Mouse (Mus musculus) heart, embryonic 14.5 days (tissue): ENCODE results near the gene Gm10282. TPM values are rescaled to one million over a fixed set of nuclear protein-coding genes. Genes with fewer than 3 reads are reported as not detected.

Source experiments
- ATAC-seq: fragments of 200-750 bp; cut with Nextera tagmentation; 2 replicates; pipeline ENCODE4 v1.8.0; 2017; ENCODE audit warnings: low read depth, moderate TSS enrichment; ENCODE audit not compliant: insufficient number of reproducible peaks, insufficient read depth, low FRiP score
- H3K27ac ChIP-seq, 2 experiments: fragments of 200-500 bp in 1 of 2; fragments of 300-500 bp in 1 of 2; sonication (generic) in 1 of 2; replicated peaks in 1 of 2; 2 replicates each; pipeline ENCODE4 v1.5.1; 2012 to 2014; ENCODE audit warnings: low read depth in 2 of 2, low read length in 2 of 2, control low read depth in 1 of 2, mild to moderate bottlenecking in 1 of 2, mixed read lengths in 1 of 2; ENCODE audit not compliant: control insufficient read depth in 1 of 2, insufficient read depth in 1 of 2
- H3K27me3 ChIP-seq: fragments of 300-500 bp; sonication (generic); 2 replicates; pipeline ENCODE4 v1.6.1; 2014; ENCODE audit warnings: mild to moderate bottlenecking, low read length, control low read depth; ENCODE audit not compliant: control insufficient read depth, insufficient read depth
- H3K36me3 ChIP-seq: fragments of 300-500 bp; sonication (generic); 2 replicates; pipeline ENCODE4 v1.6.1; 2014; ENCODE audit warnings: mild to moderate bottlenecking, control low read depth, low read length, mixed read lengths; ENCODE audit not compliant: control insufficient read depth, insufficient read depth
- H3K4me1 ChIP-seq, 2 experiments: fragments of 200-500 bp in 1 of 2; fragments of 300-500 bp in 1 of 2; sonication (generic) in 1 of 2; 2 replicates each; pipeline ENCODE4 v1.6.1; 2012 to 2014; ENCODE audit warnings: low read length in 2 of 2, control low read depth in 1 of 2, mixed read lengths in 1 of 2; ENCODE audit not compliant: control insufficient read depth in 2 of 2, insufficient read depth in 2 of 2
- H3K4me2 ChIP-seq: fragments of 300-500 bp; sonication (generic); 2 replicates; pipeline ENCODE4 v1.6.1; 2014; ENCODE audit warnings: mild to moderate bottlenecking, low read length
- H3K4me3 ChIP-seq, 2 experiments: fragments of 200-500 bp in 1 of 2; fragments of 300-500 bp in 1 of 2; sonication (generic) in 1 of 2; 2 replicates each; pipeline ENCODE4 v1.5.1; 2012 to 2014; ENCODE audit warnings: low read length in 2 of 2, mild to moderate bottlenecking in 2 of 2, control low read depth in 1 of 2, low read depth in 1 of 2, moderate library complexity in 1 of 2; ENCODE audit not compliant: control insufficient read depth in 1 of 2, insufficient read depth in 1 of 2
- H3K9ac ChIP-seq: fragments of 300-500 bp; sonication (generic); 2 replicates; pipeline ENCODE4 v1.6.1; 2014; ENCODE audit warnings: mild to moderate bottlenecking, low read length
- H3K9me3 ChIP-seq: fragments of 300-500 bp; sonication (generic); 2 replicates; pipeline ENCODE4 v1.6.1; 2016; ENCODE audit warnings: low read length, control low read depth; ENCODE audit not compliant: control insufficient read depth
- WGBS: fragments of 180-500 bp; shearing (Covaris S2); extraction: QIAGEN DNeasy Blood & Tissue Kit; methylation state at CpG from one replicate; pipeline ENCODE4 v1.1.7; 2014; 5-methylcytosine and 5-hydroxymethylcytosine counted together
- polyA plus RNA-seq: library from polyadenylated mRNA; unstranded; fragments of >200 nt; fragmentation: Nextera tagmentation; extraction: Ambion mirVana; gene quantifications from 2 replicates; pipeline ENCODE4 v1.2.1, GENCODE M21; 2014

Gene Gm10282
- polyA plus RNA-seq, 1 experiment from 2014 or later: 18.1 TPM

DNA sequence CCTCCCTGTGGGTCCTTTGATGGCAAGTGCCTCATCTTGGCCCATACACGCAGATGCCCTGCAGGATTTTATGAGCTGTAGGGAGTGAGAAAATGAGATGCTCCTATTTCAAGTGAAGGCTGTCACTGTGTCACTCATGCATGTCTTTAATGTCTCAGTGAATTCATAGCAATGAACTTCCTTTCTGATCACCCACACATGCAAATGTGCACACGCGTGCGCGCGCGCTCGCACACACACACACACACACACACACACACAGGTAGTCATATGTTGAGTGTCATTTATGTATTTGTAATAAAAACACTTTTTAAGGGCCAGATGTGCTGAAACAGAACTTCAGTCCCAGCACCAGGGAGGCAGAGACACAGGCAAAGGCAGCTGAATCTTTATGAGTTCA, 38.0 kb downstream of the Gm10282 start:
- Histone ChIP-seq H3K4me2 (no peak overlapping the region), H3K4me3 (no peak overlapping the region), H3K9ac (no peak overlapping the region), H3K36me3 (no peaks in the 10 kb centered on the region), H3K4me1 (peaks cover 6 to 10% of the 10 kb centered on the region in 2 experiments), H3K27ac (no peak overlapping the region), H3K9me3 (no peaks in the 10 kb centered on the region), H3K27me3 (no peaks in the 10 kb centered on the region)
- ATAC-seq: no peak
- 98% methylated on average over 8 of the region's 8 CpGs for WGBS

DNA sequence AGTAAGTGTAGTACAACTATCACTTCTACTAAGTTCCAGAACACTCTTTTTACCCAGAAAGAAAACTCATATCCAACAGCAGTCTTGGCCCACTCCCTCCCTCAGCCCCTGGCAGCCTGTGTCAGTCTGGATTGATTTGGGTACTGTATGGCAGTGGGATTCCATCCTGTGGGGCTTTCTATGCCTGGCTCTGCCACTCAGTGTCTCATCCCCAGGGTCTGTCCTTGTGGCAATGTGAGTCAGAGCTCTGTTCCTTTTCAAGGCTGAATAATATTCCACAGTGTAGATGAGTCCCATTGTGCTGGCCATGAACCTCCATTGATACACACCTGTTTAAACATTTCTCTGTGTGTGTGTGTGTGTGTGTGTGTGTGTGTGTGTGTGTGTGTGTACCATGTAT, 38.4 kb downstream of the Gm10282 start:
- Histone ChIP-seq H3K9me3 (no peaks in the 10 kb centered on the region), H3K4me1 (peaks cover 6 to 10% of the 10 kb centered on the region in 2 experiments), H3K36me3 (no peaks in the 10 kb centered on the region), H3K4me2 (no peak overlapping the region), H3K27me3 (no peaks in the 10 kb centered on the region), H3K4me3 (no peak overlapping the region), H3K9ac (no peak overlapping the region), H3K27ac (no peak overlapping the region)
- ATAC-seq: no peak

DNA sequence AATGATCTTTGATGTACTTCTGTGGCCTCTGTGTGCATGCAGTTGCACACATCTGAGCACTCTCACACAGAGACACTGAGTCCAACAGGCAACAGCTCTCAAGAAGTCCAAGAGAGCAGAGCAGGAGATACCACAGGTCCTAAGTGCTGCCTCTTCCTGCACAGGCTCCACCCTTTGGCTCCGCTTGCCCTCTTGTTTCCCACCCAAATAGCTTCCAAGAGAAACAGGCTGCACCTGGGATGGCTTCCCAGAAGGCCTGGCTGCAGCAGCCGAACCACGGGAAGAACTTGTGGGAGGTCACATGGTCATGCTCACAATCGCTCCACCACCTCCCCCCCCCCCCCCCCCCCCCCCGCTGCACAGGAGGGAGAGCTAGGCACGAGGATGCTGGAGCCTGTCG, 39.7 kb downstream of the Gm10282 start:
- Histone ChIP-seq H3K36me3 (no peaks in the 10 kb centered on the region), H3K27me3 (no peaks in the 10 kb centered on the region), H3K9me3 (no peaks in the 10 kb centered on the region), H3K4me2 (no peak overlapping the region), H3K27ac (no peak overlapping the region), H3K9ac (no peak overlapping the region), H3K4me1 (peaks cover 15 to 17% of the 10 kb centered on the region in 2 experiments), H3K4me3 (no peak overlapping the region)
- ATAC-seq: no peak
- 52% methylated on average over 6 of the region's 7 CpGs for WGBS

DNA sequence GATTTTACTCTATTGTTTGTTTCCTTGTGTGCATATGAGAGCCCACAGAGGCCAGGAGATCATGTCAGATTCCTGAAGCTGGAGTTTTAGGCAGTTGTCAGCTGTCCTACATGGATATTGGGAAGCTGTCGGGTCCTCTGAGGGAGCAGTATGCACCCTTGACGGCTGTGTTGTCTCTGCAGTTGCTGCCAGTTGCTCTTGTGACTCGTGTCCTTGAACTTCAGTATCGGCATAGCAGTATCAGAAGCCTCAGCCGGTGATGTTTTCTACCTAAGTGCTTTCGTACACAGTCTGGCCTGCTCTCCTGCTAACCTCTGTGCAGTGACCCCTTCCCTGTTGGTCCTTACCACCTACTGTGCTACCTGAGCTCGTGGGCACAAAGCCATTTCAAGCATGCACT, 41.6 kb downstream of the Gm10282 start:
- Histone ChIP-seq H3K4me2 (no peak overlapping the region), H3K4me3 (no peak overlapping the region), H3K9me3 (no peaks in the 10 kb centered on the region), H3K27ac (no peak overlapping the region), H3K27me3 (no peaks in the 10 kb centered on the region), H3K36me3 (no peaks in the 10 kb centered on the region), H3K9ac (no peak overlapping the region), H3K4me1 (peaks cover 10 to 11% of the 10 kb centered on the region in 2 experiments)
- no peak for ATAC-seq
- WGBS: 45% methylated on average over 7 of the region's 7 CpGs

DNA sequence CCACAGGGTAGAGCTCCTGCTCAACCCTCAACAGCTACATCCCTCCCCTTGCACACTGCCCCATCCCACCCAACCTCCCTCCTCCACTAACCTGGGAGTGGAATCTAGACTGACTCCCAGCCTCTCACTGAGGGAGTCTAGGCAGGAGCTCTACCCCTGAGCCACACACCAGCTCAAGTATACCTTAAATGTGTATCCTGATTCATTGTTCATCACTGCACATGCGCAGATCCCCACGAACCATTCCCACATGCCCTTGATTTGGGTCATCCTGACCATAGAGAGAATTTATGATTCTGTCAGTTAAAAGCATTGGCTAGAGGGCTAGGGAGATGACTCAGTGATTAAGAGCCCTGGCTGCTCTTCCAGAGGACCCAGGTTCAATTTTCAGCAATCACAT, 42.3 kb downstream of the Gm10282 start:
- Histone ChIP-seq H3K27ac (no peak overlapping the region), H3K4me1 (peaks cover 5 to 11% of the 10 kb centered on the region in 2 experiments), H3K4me2 (no peak overlapping the region), H3K27me3 (no peaks in the 10 kb centered on the region), H3K36me3 (no peaks in the 10 kb centered on the region), H3K9ac (no peak overlapping the region), H3K9me3 (no peaks in the 10 kb centered on the region), H3K4me3 (no peak overlapping the region)
- no peak for ATAC-seq
- 95% methylated on average over 2 of the region's 2 CpGs for WGBS

GRCm38 (mm10) chr8:72261872-72262271, 43.2 kb downstream of the Gm10282 start:
- Histone ChIP-seq H3K27me3 (no peaks in the 10 kb centered on the region), H3K4me1 (peaks cover 5 to 11% of the 10 kb centered on the region in 2 experiments), H3K27ac (no peak overlapping the region), H3K9me3 (no peaks in the 10 kb centered on the region), H3K4me2 (no peak overlapping the region), H3K36me3 (no peaks in the 10 kb centered on the region), H3K4me3 (no peak overlapping the region), H3K9ac (no peak overlapping the region)
- ATAC-seq: no peak
- 36% methylated on average over 5 of the region's 5 CpGs for WGBS

GRCm38 (mm10) chr8:72261431-72261830, 43.6 kb downstream of the Gm10282 start:
- Histone ChIP-seq H3K4me2 (no peak overlapping the region), H3K27ac (no peak overlapping the region), H3K27me3 (no peaks in the 10 kb centered on the region), H3K9me3 (no peaks in the 10 kb centered on the region), H3K36me3 (no peaks in the 10 kb centered on the region), H3K9ac (no peak overlapping the region), H3K4me1 (peaks cover 5 to 11% of the 10 kb centered on the region in 2 experiments), H3K4me3 (no peak overlapping the region)
- no peak for ATAC-seq

DNA sequence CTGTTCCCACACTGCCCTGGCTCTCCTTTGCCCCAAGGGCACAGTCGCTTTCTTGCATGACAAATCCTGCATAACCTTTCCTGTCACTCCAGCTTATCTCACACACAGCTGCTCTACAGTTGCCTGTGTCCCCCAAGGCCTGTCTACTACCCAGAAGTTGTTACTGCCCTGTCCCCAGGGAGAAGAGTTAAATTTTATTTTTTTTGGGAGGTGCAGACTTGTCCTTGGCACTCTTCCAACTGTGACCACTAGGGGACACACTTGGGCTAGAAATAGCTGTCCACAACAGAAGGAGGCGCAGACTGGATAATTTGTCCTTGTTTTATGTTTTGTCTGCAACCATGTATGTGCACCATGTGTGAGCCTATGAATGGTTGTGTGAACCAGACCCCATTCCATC, 44.0 kb downstream of the Gm10282 start:
- ATAC-seq: 0 out of 2 replicates have a peak, but pooled peaks have one; percentile 23
- no peaks in the 10 kb centered on the region for H3K9me3 ChIP-seq
- H3K4me1 ChIP-seq: peaks cover 5 to 11% of the 10 kb centered on the region in 2 experiments
- H3K36me3 ChIP-seq: no peaks in the 10 kb centered on the region; the same call in 1 of the 2 replicates
- WGBS: 17% methylated on average over 2 of the region's 2 CpGs
- H3K27me3 ChIP-seq: no peaks in the 10 kb centered on the region
- no peak overlapping the region for H3K4me3 ChIP-seq
- H3K9ac ChIP-seq: peak overlapping the region; percentile 56
- H3K27ac ChIP-seq: peak overlapping the region; percentile 60 to 74
- no peak overlapping the region for H3K4me2 ChIP-seq
